ENCODE assay signal across 16 mouse cellular contexts in genomic region chr10:116108176-116108575, GRCm38 (mm10). TPM values are rescaled to one million over a fixed set of nuclear protein-coding genes. Genes with fewer than 3 reads are reported as not detected.
DNase-seq lines count a peak whose midpoint lies in the region; TF ChIP-seq lines count a peak whose summit lies in the region.
"Had no signal": no experiment of that assay in that cellular context is flagged by ENCODE, and none has a peak within 500 bp of the region (broad histone marks: within the 10 kb centered on the region; RNA-seq: fewer than 3 reads in every experiment).

No protein-coding gene starts in this region.

- H3K36me3 ChIP-seq in kidney, adult 2 months (ENCODE audit: control insufficient read depth, insufficient read depth, low read length): no peaks in the 10 kb centered on the region
- H3K36me3 ChIP-seq: neural tube, embryonic 12.5 days had no signal

- TF ChIP-seq POLR2A in kidney, adult 2 months (IDR thresholded peaks at IDR 0.05; ENCODE audit: low read depth, low read length): no peak

- H3K4me3 ChIP-seq in kidney, adult 2 months (ENCODE audit: insufficient read depth, low read depth, low read length): no peak overlapping the region
- H3K4me3 ChIP-seq: neural tube, embryonic 12.5 days had no signal

- no peak for TF ChIP-seq CTCF in kidney, adult 2 months (conservative IDR thresholded peaks at IDR 0.05; ENCODE audit: insufficient read depth, insufficient read length, low read depth, low read length)

- 69% methylated on average over 4 of the region's 4 CpGs for WGBS in kidney, adult 2 months

- H3K27me3 ChIP-seq in kidney, adult 2 months (replicated peaks; ENCODE audit: control insufficient read depth, insufficient read depth, low read length): no peaks in the 10 kb centered on the region
- H3K27me3 ChIP-seq: neural tube, embryonic 12.5 days had no signal

- no peaks in the 10 kb centered on the region for H3K4me1 ChIP-seq in kidney, adult 2 months (ENCODE audit: control insufficient read depth, insufficient read depth, low read length)
- H3K4me1 ChIP-seq: neural tube, embryonic 12.5 days had no signal

- no peak overlapping the region for H3K27ac ChIP-seq in kidney, adult 2 months (ENCODE audit: insufficient read depth, low read depth, low read length)
- H3K27ac ChIP-seq: neural tube, embryonic 12.5 days had no signal

- peak; percentile 27 for DNase-seq in embryo, embryonic 11 days
- no peak for DNase-seq in embryo, embryonic 9.5 days (ENCODE audit: extremely low spot score)
- DNase-seq in right cerebral cortex, adult 2 months (ENCODE audit: low spot score in 2 of 2): peak; percentile 22 to 25
- no peak for DNase-seq in right cerebral cortex, postnatal 14 days
- DNase-seq in layer of hippocampus, adult 18-20 months (ENCODE audit: low spot score in 2 of 2): peak; percentile 40 to 79
- peak; percentile 67 for DNase-seq in telencephalon, adult 2 months (ENCODE audit: low read depth, low spot score)
- DNase-seq in kidney, adult 2 months: no peak
- no peak for DNase-seq in retina, postnatal 1 day
- DNase-seq: gastrocnemius, postnatal 36 days; kidney, adult 11 months had no signal

RNA-seq across cellular contexts. Expression of gene 4933416C03Rik, which starts 5.5 kb away (rescaled TPM):
- total RNA-seq in layer of hippocampus, adult 18-20 months (2021): not detected
- not detected in 2 replicates for polyA plus RNA-seq in kidney, adult 2 months (2012; rRNA removed)
- total RNA-seq: gastrocnemius, postnatal 36 days; heart, postnatal 25 days; left cerebral cortex, adult 8-10 months; megakaryocyte-erythroid progenitor cell, adult 5-6 weeks had no signal
- polyA plus RNA-seq: liver, embryonic 16.5 days; small intestine, adult 2 months had no signal

Comparison
In these comparisons a context has a peak if more than half of its experiments do, and no peak if none do; other contexts are left out.
1. DNase-seq: peak in embryo, embryonic 11 days (single experiment), right cerebral cortex, adult 2 months (2 of 2), layer of hippocampus, adult 18-20 months (2 of 2) and telencephalon, adult 2 months (single experiment); none in embryo, embryonic 9.5 days (single experiment), right cerebral cortex, postnatal 14 days (single experiment), kidney, adult 2 months (single experiment) and retina, postnatal 1 day (single experiment).